Mouse (Mus musculus): ENCODE measurements around the gene Tbck.

DNA sequence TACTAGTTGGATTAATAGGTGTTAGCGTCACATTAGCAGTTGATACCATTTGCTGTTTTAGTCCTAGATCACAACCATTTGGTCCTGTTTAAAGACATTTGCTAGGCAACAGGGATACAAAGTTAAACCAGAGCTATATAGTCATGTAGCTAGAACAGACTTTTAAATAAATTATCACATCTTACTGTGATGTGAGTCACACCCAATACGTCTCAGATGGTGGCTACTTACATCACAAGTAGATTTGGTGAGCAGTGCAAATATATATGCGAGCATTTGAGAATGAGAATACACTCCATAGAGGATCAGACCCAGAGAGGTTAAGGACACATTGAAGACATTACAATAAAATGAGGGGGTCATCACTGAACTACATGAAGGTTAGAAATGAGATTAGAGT is 125.0 kb downstream of the Tbck start:
- TF ChIP-seq CTCF (IDR thresholded peaks at IDR 0.05; ENCODE audit: borderline replicate concordance, insufficient read depth, low read length): no peak
- TF ChIP-seq POLR2A (IDR thresholded peaks at IDR 0.05; ENCODE audit: low read depth, low read length): no peak

All from embryonic fibroblast, embryonic 13.5 days (primary cell).